Mouse (Mus musculus) heart, postnatal 0 days (tissue): ENCODE results near the gene Klf6.

Experiments used
- CTCF ChIP-seq: IDR thresholded peaks from 2 replicates; pipeline ENCODE4 v1.5.1; 2016; ENCODE audit warnings: antibody characterized with exemption, control low read depth, low read depth
- EP300 ChIP-seq: IDR thresholded peaks from 2 replicates; pipeline ENCODE4 v1.6.1; 2016; ENCODE audit warnings: antibody characterized with exemption, low read depth

GRCm38 (mm10) chr13:5844338-5844737 is 16.9 kb upstream of the Klf6 start:
- TF ChIP-seq CTCF (no peak), EP300 (no peak)
